Mouse (Mus musculus): ENCODE results near the gene Cdc42se2. TPM values are rescaled to one million over a fixed set of nuclear protein-coding genes. Genes with fewer than 3 reads are reported as not detected.

The Cdc42se2 gene
- polyA plus RNA-seq, 1 experiment from 2014 or later, result 184 TPM

DNA sequence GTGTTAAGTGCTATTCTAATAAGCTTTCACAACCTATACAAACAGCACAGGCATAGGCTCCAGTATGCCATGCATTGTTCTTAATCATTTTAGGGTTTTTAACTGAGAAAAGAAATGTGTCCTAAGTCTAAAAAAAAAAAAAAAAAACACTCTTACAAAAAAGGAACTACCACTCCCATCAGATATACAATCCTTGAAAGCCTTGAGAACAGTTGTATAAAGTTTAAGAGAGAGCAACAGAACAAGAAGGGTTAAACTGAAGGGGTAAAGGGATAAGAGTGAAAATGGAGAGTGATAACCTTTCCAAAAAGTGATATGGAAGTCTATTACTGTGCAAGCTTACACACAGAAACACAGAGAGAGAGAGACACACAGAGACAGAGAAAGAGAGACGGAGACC, 7.5 kb downstream of the Cdc42se2 start:
- H3K27me3 ChIP-seq (replicated peaks; ENCODE audit: control insufficient read depth, insufficient read depth, low read length), result no peaks in the 10 kb centered on the region
- no peak for ATAC-seq
- no peak overlapping the region for H3K4me3 ChIP-seq (replicated peaks; ENCODE audit: low read length)
- no peak overlapping the region for H3K4me2 ChIP-seq (ENCODE audit: low read length)
- no peak overlapping the region for H3K9ac ChIP-seq (replicated peaks; ENCODE audit: low read depth, low read length)
- peaks cover 8% of the 10 kb centered on the region; the same call in 1 of the 2 replicates for H3K4me1 ChIP-seq (replicated peaks; ENCODE audit: control insufficient read depth, insufficient read depth, low read length)
- no peaks in the 10 kb centered on the region for H3K36me3 ChIP-seq (ENCODE audit: control insufficient read depth, insufficient read depth)
- WGBS, result 90% methylated on average over 1 of the region's 1 CpGs
- H3K9me3 ChIP-seq (ENCODE audit: control insufficient read depth, low read length), result no peaks in the 10 kb centered on the region
- H3K27ac ChIP-seq (ENCODE audit: low read length), result no peak overlapping the region

DNA sequence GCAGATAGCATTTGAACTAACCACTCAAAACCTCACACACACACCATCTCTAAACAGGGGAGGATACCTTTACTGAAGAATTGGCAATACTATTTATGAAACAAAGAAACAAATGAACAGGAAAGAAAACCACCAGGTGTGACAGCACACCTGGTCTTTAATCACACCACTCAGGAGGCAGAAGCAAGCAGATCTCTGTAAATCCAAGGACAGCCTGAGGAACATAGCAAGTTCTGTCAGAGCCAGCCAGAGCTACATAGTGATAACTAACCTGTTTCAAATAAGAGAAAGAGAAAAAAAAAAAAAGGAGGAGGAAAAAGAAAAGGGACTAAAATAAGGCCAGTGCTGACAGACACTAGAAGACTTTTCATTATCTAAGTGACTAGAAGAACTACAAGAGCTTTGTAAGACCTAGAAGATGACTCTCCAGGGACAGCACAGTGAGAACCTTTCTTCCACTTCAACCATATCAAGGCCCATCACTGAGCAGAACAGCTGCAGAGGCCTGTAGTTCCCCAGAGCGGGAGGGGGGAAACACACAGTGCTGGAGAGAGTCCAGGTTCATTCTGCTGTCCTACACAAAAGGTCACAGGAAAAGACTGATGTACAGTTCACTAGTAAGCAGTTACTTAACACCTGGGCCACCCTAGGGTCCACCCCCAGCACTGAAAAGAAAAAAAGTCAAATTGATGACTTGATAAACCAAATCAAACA, 9.2 kb downstream of the Cdc42se2 start:
- Histone ChIP-seq H3K27ac (ENCODE audit: low read length) (no peak overlapping the region), H3K4me1 (replicated peaks; ENCODE audit: control insufficient read depth, insufficient read depth, low read length) (peaks cover 5% of the 10 kb centered on the region; the same call in 1 of the 2 replicates), H3K36me3 (ENCODE audit: control insufficient read depth, insufficient read depth) (no peaks in the 10 kb centered on the region), H3K9ac (replicated peaks; ENCODE audit: low read depth, low read length) (no peak overlapping the region), H3K4me3 (replicated peaks; ENCODE audit: low read length) (no peak overlapping the region), H3K9me3 (ENCODE audit: control insufficient read depth, low read length) (no peaks in the 10 kb centered on the region), H3K27me3 (replicated peaks; ENCODE audit: control insufficient read depth, insufficient read depth, low read length) (no peaks in the 10 kb centered on the region), H3K4me2 (ENCODE audit: low read length) (no peak overlapping the region)
- WGBS, result 55% methylated on average over 1 of the region's 1 CpGs
- no peak for ATAC-seq

DNA sequence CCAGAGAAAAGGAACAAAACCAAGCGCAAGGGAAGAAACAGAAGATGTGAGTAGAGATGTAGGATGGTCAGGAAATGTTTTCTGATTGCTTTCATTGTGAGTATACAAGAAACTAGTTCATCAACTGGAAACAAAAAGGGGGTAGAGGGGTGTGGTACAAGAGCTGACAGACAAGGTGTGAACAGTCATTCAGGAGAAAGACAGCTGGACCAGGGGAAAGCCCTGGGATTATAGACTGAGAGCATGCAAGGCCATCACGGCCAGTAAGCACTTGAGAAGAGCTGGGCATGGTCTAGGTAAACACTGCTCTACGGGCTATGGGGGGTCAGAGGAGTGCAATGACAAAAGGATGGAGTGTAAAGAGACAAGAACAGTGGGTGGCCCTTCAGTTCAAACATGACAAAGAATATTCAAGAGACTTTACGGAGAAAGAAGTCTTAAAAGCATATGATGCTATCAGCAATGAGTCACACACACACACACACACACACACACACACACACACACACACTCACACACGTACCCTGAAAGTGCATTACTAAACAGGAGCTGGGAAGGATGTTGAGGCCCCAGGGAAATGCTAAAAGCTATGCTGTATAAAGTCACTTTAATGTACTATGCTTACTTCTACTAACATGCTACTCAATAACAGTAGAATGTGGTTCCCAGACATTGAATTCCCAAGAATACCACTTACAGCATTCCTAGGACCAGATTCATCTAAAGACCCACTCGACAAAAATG, 9.9 kb downstream of the Cdc42se2 start:
- Histone ChIP-seq H3K4me1 (replicated peaks; ENCODE audit: control insufficient read depth, insufficient read depth, low read length) (peaks cover 8% of the 10 kb centered on the region), H3K4me2 (ENCODE audit: low read length) (no peak overlapping the region), H3K27me3 (replicated peaks; ENCODE audit: control insufficient read depth, insufficient read depth, low read length) (no peaks in the 10 kb centered on the region), H3K36me3 (ENCODE audit: control insufficient read depth, insufficient read depth) (no peaks in the 10 kb centered on the region), H3K9ac (replicated peaks; ENCODE audit: low read depth, low read length) (no peak overlapping the region), H3K4me3 (replicated peaks; ENCODE audit: low read length) (no peak overlapping the region), H3K9me3 (ENCODE audit: control insufficient read depth, low read length) (no peaks in the 10 kb centered on the region), H3K27ac (ENCODE audit: low read length) (no peak overlapping the region)
- 76% methylated on average over 6 of the region's 6 CpGs for WGBS
- ATAC-seq, result no peak

DNA sequence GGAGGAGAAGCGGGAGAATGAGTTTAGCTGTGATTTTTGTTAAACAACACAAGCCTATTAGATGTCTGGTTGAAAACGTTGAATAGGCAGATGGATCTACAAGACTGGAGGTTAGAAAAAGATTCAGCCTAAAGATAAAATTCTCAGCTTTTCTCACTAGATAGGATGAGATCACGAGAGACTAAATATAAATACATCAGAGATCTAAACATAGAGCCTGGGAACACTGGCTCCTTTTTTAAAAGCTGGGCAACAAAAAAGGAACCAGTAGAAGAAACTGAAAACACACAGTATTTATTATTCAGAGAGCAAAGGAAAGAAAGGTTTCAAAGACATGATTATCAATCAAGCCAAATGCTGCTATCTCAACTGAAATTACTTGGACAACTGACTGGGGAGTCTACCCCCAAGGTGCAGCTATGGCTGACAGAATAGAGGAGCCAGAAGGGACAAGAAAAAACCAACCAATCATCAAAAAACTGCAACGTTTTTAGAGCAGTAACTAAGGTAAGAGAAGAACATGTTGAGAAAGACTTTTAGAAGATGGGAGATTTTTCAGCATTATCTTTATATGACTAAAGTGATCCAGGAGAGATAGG, 10.6 kb downstream of the Cdc42se2 start:
- no peak for ATAC-seq
- Histone ChIP-seq H3K27ac (ENCODE audit: low read length) (no peak overlapping the region), H3K9ac (replicated peaks; ENCODE audit: low read depth, low read length) (no peak overlapping the region), H3K4me2 (ENCODE audit: low read length) (no peak overlapping the region), H3K27me3 (replicated peaks; ENCODE audit: control insufficient read depth, insufficient read depth, low read length) (no peaks in the 10 kb centered on the region), H3K36me3 (ENCODE audit: control insufficient read depth, insufficient read depth) (no peaks in the 10 kb centered on the region), H3K9me3 (ENCODE audit: control insufficient read depth, low read length) (no peaks in the 10 kb centered on the region), H3K4me3 (replicated peaks; ENCODE audit: low read length) (no peak overlapping the region), H3K4me1 (replicated peaks; ENCODE audit: control insufficient read depth, insufficient read depth, low read length) (peaks cover 9% of the 10 kb centered on the region)
- 75% methylated on average over 4 of the region's 4 CpGs for WGBS

DNA sequence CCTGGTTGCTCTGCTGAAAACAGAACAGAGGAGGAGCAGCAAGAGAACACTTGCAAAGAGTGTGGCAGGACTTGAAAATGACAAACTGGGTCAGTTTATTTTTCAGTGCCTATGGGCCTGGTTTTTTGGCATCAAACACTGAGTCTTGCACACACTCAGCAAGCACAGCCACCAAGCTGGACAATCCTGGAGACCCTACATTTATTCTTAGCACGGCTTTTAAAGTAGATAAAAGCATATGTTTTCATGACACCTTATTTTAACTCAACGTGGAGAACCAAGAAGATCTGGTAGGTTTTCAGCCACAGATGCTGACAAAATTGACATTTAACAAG, 11.1 kb downstream of the Cdc42se2 start:
- H3K27ac ChIP-seq (ENCODE audit: low read length), result no peak overlapping the region
- no peaks in the 10 kb centered on the region for H3K27me3 ChIP-seq (replicated peaks; ENCODE audit: control insufficient read depth, insufficient read depth, low read length)
- no peak overlapping the region for H3K9ac ChIP-seq (replicated peaks; ENCODE audit: low read depth, low read length)
- H3K4me3 ChIP-seq (replicated peaks; ENCODE audit: low read length), result no peak overlapping the region
- no peak for ATAC-seq
- peaks cover 9% of the 10 kb centered on the region for H3K4me1 ChIP-seq (replicated peaks; ENCODE audit: control insufficient read depth, insufficient read depth, low read length)
- H3K36me3 ChIP-seq (ENCODE audit: control insufficient read depth, insufficient read depth), result no peaks in the 10 kb centered on the region
- H3K9me3 ChIP-seq (ENCODE audit: control insufficient read depth, low read length), result no peaks in the 10 kb centered on the region
- no peak overlapping the region for H3K4me2 ChIP-seq (ENCODE audit: low read length)
- 78% methylated on average over 2 of the region's 2 CpGs for WGBS

DNA sequence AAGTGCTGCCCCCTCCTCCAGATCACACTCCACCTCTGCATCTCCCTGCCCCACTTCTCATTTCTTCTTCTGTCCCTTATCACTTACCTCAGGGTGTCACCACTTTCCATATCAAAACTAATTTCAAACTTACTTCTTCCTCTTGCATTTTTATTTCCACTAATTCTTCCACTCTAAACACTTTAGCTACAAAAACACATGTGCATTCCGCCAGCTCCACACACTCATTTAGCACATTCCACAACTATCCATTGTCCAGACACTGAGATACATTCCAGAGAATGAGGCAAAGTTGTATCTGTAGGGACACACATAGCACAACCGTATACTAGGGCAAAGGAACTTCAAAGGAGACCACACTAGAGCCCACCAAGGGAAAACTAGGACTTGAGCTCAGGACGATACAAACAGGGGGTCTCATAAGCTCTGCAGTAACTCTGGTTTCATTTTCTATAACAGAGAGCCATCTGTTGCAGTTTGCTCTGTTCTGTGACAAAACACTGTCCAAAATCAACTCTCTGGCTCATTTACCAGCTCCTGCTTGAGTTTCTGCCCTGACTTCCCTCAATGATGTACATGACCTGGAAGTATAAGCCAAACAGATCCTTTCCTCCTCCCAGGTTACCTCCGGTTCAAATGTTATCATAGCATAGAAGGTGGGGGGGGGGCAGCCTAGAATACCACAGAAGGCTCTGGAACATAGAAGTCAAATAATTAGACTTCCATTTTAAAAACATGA, 11.7 kb downstream of the Cdc42se2 start:
- Histone ChIP-seq H3K27ac (ENCODE audit: low read length) (no peak overlapping the region), H3K36me3 (ENCODE audit: control insufficient read depth, insufficient read depth) (no peaks in the 10 kb centered on the region), H3K4me2 (ENCODE audit: low read length) (no peak overlapping the region), H3K4me1 (replicated peaks; ENCODE audit: control insufficient read depth, insufficient read depth, low read length) (peaks cover 9% of the 10 kb centered on the region), H3K4me3 (replicated peaks; ENCODE audit: low read length) (no peak overlapping the region), H3K27me3 (replicated peaks; ENCODE audit: control insufficient read depth, insufficient read depth, low read length) (no peaks in the 10 kb centered on the region), H3K9ac (replicated peaks; ENCODE audit: low read depth, low read length) (no peak overlapping the region), H3K9me3 (ENCODE audit: control insufficient read depth, low read length) (no peaks in the 10 kb centered on the region)
- 87% methylated on average over 4 of the region's 4 CpGs for WGBS
- no peak for ATAC-seq

DNA sequence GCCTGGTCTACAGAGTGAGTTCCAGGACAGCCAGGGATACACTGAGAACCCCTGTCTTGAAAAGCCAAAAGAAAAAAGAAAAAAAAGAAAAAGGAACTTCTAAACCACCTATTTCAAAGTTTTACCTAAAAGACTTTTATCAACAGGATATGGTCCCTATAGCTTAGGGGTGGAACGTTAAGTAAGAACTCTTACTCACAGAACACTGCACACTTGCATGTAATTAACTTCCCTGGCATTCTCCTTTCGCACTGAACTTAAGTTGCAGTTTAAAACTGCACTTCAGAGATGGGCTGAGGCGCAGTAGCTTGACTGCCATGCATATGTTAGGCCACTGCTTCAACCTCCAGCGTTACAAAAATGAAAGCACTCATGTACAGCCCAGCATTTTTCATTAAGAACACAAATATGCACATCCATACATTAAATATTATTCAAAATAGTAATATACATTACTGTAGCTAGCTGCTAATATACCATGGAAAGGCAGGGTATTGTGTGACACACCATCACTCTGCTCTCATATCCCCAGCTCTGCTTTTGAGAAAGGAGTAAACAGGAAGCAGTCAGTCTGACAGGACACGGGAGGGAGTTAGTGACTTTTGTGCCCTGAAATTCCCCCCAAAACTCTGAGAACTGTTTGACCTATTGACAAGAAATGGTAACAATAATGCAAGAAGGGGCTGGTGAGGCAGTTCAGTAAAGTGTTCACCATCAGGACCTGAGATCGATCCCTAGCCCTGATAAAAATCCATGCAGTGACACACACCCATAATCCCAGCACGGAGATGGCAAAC, 13.0 kb downstream of the Cdc42se2 start:
- H3K27me3 ChIP-seq (replicated peaks; ENCODE audit: control insufficient read depth, insufficient read depth, low read length), result no peaks in the 10 kb centered on the region
- no peak overlapping the region for H3K27ac ChIP-seq (ENCODE audit: low read length)
- no peaks in the 10 kb centered on the region for H3K9me3 ChIP-seq (ENCODE audit: control insufficient read depth, low read length)
- ATAC-seq, result no peak
- H3K4me1 ChIP-seq (replicated peaks; ENCODE audit: control insufficient read depth, insufficient read depth, low read length), result peaks cover 9% of the 10 kb centered on the region
- H3K9ac ChIP-seq (replicated peaks; ENCODE audit: low read depth, low read length), result no peak overlapping the region
- H3K4me3 ChIP-seq (replicated peaks; ENCODE audit: low read length), result no peak overlapping the region
- 77% methylated on average over 7 of the region's 7 CpGs for WGBS
- H3K4me2 ChIP-seq (ENCODE audit: low read length), result no peak overlapping the region
- no peaks in the 10 kb centered on the region for H3K36me3 ChIP-seq (ENCODE audit: control insufficient read depth, insufficient read depth)

DNA sequence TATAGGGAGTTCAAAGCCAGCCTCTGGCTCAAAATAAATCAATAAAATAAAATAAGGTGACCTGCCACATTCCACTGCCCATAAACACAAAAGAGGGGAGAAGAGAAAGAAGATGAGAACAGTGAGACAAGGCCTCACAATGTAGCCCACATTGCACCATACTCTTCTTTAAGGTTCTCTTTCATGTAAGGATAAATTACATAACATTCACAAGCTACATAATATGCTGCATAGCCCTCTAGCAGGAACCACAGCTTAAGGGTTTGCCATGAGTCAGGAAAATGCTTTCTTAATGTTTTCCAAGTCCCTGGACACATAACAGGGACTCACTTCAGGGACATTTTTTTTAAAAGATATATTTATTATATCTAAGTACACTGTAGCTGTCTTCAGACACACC, 15.9 kb downstream of the Cdc42se2 start:
- Histone ChIP-seq H3K9me3 (ENCODE audit: control insufficient read depth, low read length) (no peaks in the 10 kb centered on the region), H3K27ac (ENCODE audit: low read length) (no peak overlapping the region), H3K4me1 (replicated peaks; ENCODE audit: control insufficient read depth, insufficient read depth, low read length) (peaks cover 13% of the 10 kb centered on the region)

More for the DNA sequence above, 15.9 kb downstream of the Cdc42se2 start:
- H3K9ac ChIP-seq (replicated peaks; ENCODE audit: low read depth, low read length), result no peak overlapping the region
- ATAC-seq, result no peak
- no peaks in the 10 kb centered on the region for H3K36me3 ChIP-seq (ENCODE audit: control insufficient read depth, insufficient read depth)
- no peak overlapping the region for H3K4me2 ChIP-seq (ENCODE audit: low read length)
- H3K27me3 ChIP-seq (replicated peaks; ENCODE audit: control insufficient read depth, insufficient read depth, low read length), result no peaks in the 10 kb centered on the region
- H3K4me3 ChIP-seq (replicated peaks; ENCODE audit: low read length), result no peak overlapping the region

Data from forebrain, embryonic 16.5 days (tissue).